Mouse (Mus musculus) T-cell, adult 66 days (primary cell): Measurements from ENCODE around the gene Alox5ap. TPM values are rescaled to one million over a fixed set of nuclear protein-coding genes. Genes with fewer than 3 reads are reported as not detected.

Experiments used
- total RNA-seq, 2 experiments: library from RNA; stranded (reverse); gene quantifications; 3 replicates in 1 of 2; 4 replicates in 1 of 2; pipeline ENCODE4 v1.2.4; 2023

Gene Alox5ap
- 1 to 10 TPM; 3.1 to 6.8 TPM for total RNA-seq

GRCm38 (mm10) chr5:149264405-149264804 is at the start of gene Alox5ap:
Gene Alox5ap (plus strand): TSS chr5:149264767.

Other genes starting within 250 kb of the Alox5ap start
- 10 to 100 TPM; 79.4 to 90.2 TPM for gene Uspl1, start 80.4 kb upstream of the Alox5ap start, total RNA-seq
- 100 to 1,000 TPM; 389 TPM for gene Hmgb1, start 80.3 kb upstream of the Alox5ap start, total RNA-seq
- gene Medag, start 147.0 kb downstream of the Alox5ap start, total RNA-seq = not detected
- under 1 TPM in 1 of 2 experiments, not detected in 1; 0.68 TPM for gene Tex26, start 174.9 kb downstream of the Alox5ap start, total RNA-seq